In genomic region chr5:125531634-125532033, GRCm38 (mm10) we compare ENCODE assay signal across 8 mouse cellular contexts. TPM values are rescaled to one million over a fixed set of nuclear protein-coding genes. Genes with fewer than 3 reads are reported as not detected.
DNase-seq lines count a peak whose midpoint lies in the region; ATAC-seq lines count a peak whose summit lies in the region.

Gene Tmem132b (plus strand): TSS chr5:125531774.

- H3K9ac ChIP-seq in hindbrain, embryonic 12.5 days: peak within 1 kb of the TSS; percentile 72
- H3K9ac ChIP-seq in limb, embryonic 11.5 days (ENCODE audit: low read length): peak within 1 kb of the TSS; percentile 22; the same call in 1 of the 2 replicates

- peaks cover under 1% of the 10 kb centered on the region; the same call in 1 of the 2 replicates for H3K9me3 ChIP-seq in heart, embryonic 10.5 days
- peaks cover 1% of the 10 kb centered on the region; the same call in 1 of the 2 replicates for H3K9me3 ChIP-seq in hindbrain, embryonic 12.5 days (replicated peaks)
- H3K9me3 ChIP-seq in limb, embryonic 11.5 days (ENCODE audit: control insufficient read depth, low read length): no peaks in the 10 kb centered on the region

- no peaks in the 10 kb centered on the region for H3K36me3 ChIP-seq in heart, embryonic 10.5 days
- no peaks in the 10 kb centered on the region for H3K36me3 ChIP-seq in hindbrain, embryonic 12.5 days
- H3K36me3 ChIP-seq in limb, embryonic 11.5 days (ENCODE audit: control insufficient read depth, insufficient read depth, low read length): no peaks in the 10 kb centered on the region

- ATAC-seq in common myeloid progenitor, adult 5-6 weeks (replicated peaks; ENCODE audit: low read depth, poor library complexity, severe bottlenecking): peak; percentile 84
- ATAC-seq in hindbrain, embryonic 12.5 days (ENCODE audit: low FRiP score): peak; percentile 51
- no peak; the same call in 1 of the 2 replicates for ATAC-seq in limb, embryonic 11.5 days (ENCODE audit: insufficient number of reproducible peaks, low FRiP score, low TSS enrichment, low read depth)

- WGBS in heart, embryonic 10.5 days: 0% methylated on average over 25 of the region's 25 CpGs
- WGBS in hindbrain, embryonic 12.5 days: 2% methylated on average over 22 of the region's 25 CpGs
- WGBS in limb, embryonic 11.5 days: under 1% methylated on average over 24 of the region's 25 CpGs

- H3K27ac ChIP-seq in heart, embryonic 10.5 days: peak within 1 kb of the TSS; percentile 4; the same call in 1 of the 2 replicates
- peak within 1 kb of the TSS; percentile 48 for H3K27ac ChIP-seq in hindbrain, embryonic 12.5 days
- H3K27ac ChIP-seq in limb, embryonic 11.5 days (replicated peaks; ENCODE audit: low read depth, low read length): no peak within 1 kb of the TSS

- no peak for DNase-seq in heart, embryonic 10.5 days (ENCODE audit: low spot score)
- no peak for DNase-seq in heart, postnatal 4 days
- peak; percentile 49 for DNase-seq in limb, embryonic 11.5 days (ENCODE audit: low spot score)
- peak; percentile 57 for DNase-seq in retina, embryonic 14.5 days (ENCODE audit: low spot score)
- no peak for DNase-seq in adrenal gland, adult 2 months
- DNase-seq in spleen, adult 18-20 months: no peak

- peak within 1 kb of the TSS; percentile 97 for H3K4me2 ChIP-seq in hindbrain, embryonic 12.5 days (replicated peaks)
- H3K4me2 ChIP-seq in limb, embryonic 11.5 days (ENCODE audit: low read depth, severe bottlenecking): peak within 1 kb of the TSS; percentile 85

- peaks cover 28% of the 10 kb centered on the region for H3K4me1 ChIP-seq in heart, embryonic 10.5 days
- H3K4me1 ChIP-seq in hindbrain, embryonic 12.5 days: peaks cover 35% of the 10 kb centered on the region
- H3K4me1 ChIP-seq in limb, embryonic 11.5 days (ENCODE audit: control insufficient read depth, insufficient read depth, low read length): peaks cover 6% of the 10 kb centered on the region; the same call in 1 of the 2 replicates

- peak within 1 kb of the TSS; percentile 64 for H3K4me3 ChIP-seq in heart, embryonic 10.5 days
- H3K4me3 ChIP-seq in hindbrain, embryonic 12.5 days: peak within 1 kb of the TSS; percentile 59
- peak within 1 kb of the TSS; percentile 35 for H3K4me3 ChIP-seq in limb, embryonic 11.5 days (ENCODE audit: low read depth, low read length)

- peaks cover 93% of the 10 kb centered on the region for H3K27me3 ChIP-seq in heart, embryonic 10.5 days (ENCODE audit: insufficient read depth, poor library complexity, severe bottlenecking)
- H3K27me3 ChIP-seq in hindbrain, embryonic 12.5 days: peaks cover 75% of the 10 kb centered on the region
- H3K27me3 ChIP-seq in limb, embryonic 11.5 days (ENCODE audit: control insufficient read depth, insufficient read depth, low read length): peaks cover 63% of the 10 kb centered on the region

RNA-seq across cellular contexts. Expression of gene Tmem132b, which starts in this region (rescaled TPM):
- 0.04 TPM in 1 of 2 replicates, not detected in the other for polyA plus RNA-seq in heart, embryonic 10.5 days (2016; fragmentation: Nextera tagmentation; extraction: Ambion mirVana)
- total RNA-seq in heart, postnatal 4 days (2021): under 1 TPM in 1 of 2 experiments, not detected in 1; 0.19 TPM
- total RNA-seq in common myeloid progenitor, adult 5-6 weeks (2017): not detected in 2 replicates
- 2.4 and 3.1 TPM in 2 replicates for polyA plus RNA-seq in hindbrain, embryonic 12.5 days (2016; fragmentation: Nextera tagmentation; extraction: Ambion mirVana)
- polyA plus RNA-seq in limb, embryonic 11.5 days (2014; fragmentation: Nextera tagmentation; extraction: Ambion mirVana): 0.08 and 0.09 TPM in 2 replicates
- 1 to 10 TPM; 1.5 to 1.7 TPM for total RNA-seq in adrenal gland, adult 2 months (2021)
- 0.26 and 1.8 TPM in 2 replicates for polyA plus RNA-seq in adrenal gland, adult 2 months (2012; rRNA removed)

Comparison
In these comparisons a context has a peak if more than half of its experiments do, and no peak if none do; other contexts are left out.
1. Peak in ATAC-seq in common myeloid progenitor, adult 5-6 weeks; RNA of the gene not detected or under 1 TPM.
2. Peak in DNase-seq, H3K4me3 ChIP-seq, H3K9ac ChIP-seq and H3K4me2 ChIP-seq in limb, embryonic 11.5 days; RNA of the gene not detected or under 1 TPM.